Mouse (Mus musculus): Measurements from ENCODE around the gene Clrn1. TPM values are rescaled to one million over a fixed set of nuclear protein-coding genes. Genes with fewer than 3 reads are reported as not detected.

Clrn1 gene
- polyA plus RNA-seq, 1 experiment from 2014 or later: not detected

DNA sequence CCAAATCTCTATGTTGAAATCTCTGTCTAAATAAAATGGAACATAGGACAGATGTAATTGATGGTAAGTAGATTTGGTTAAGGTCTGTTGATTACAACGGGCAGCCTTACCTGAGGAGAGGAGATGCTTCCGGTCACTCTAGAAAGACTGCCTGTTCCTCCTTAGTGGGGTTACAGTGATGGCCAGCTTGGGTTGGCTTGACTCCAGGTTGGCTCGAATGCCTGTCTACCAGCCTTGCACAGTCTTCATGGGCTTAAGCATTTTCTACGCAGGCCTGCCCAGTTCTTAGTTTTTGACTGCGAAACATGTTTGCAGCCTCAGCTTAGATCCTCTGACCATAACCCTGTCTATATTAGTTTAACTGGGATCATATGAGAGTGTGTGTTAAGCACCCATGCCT lies 76.5 kb downstream of the Clrn1 start:
- no peaks in the 10 kb centered on the region for H3K36me3 ChIP-seq (ENCODE audit: control insufficient read depth, insufficient read depth)
- no peaks in the 10 kb centered on the region for H3K9me3 ChIP-seq (ENCODE audit: control insufficient read depth)
- WGBS: 91% methylated on average over 5 of the region's 5 CpGs
- no peaks in the 10 kb centered on the region for H3K27me3 ChIP-seq (replicated peaks; ENCODE audit: control insufficient read depth, insufficient read depth, low read length)
- H3K4me1 ChIP-seq (replicated peaks; ENCODE audit: control insufficient read depth, insufficient read depth, low read length): no peaks in the 10 kb centered on the region
- H3K27ac ChIP-seq (ENCODE audit: low read depth, low read length): no peak overlapping the region
- no peak overlapping the region for H3K4me2 ChIP-seq (replicated peaks; ENCODE audit: low read depth)
- no peak overlapping the region for H3K9ac ChIP-seq (ENCODE audit: low read depth, low read length)
- H3K4me3 ChIP-seq (ENCODE audit: low read depth, low read length): no peak overlapping the region
- no peak for ATAC-seq
- no peak for TF ChIP-seq CTCF (IDR thresholded peaks at IDR 0.05; ENCODE audit: low read depth)

DNA sequence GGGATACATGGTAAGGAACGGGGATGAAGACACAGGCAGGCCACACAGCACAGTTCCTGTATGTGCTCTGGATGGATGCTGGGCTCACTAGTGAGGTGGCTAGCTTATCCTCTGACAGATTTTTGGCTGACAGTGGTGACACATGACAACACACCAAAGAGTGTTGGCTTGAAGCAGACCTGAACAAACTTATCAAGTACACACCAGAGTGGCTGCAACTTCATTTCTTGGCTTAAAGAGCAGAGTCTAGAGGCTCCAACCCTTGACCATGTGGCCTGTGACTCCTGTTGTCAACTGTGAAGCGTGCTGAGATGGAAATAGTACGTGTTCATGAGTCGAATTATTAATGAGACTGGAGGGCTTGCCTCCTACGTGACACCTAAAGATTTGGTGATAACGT lies 80.4 kb downstream of the Clrn1 start:
- Histone ChIP-seq H3K4me2 (replicated peaks; ENCODE audit: low read depth) (no peak overlapping the region), H3K4me3 (ENCODE audit: low read depth, low read length) (no peak overlapping the region)
- WGBS: 84% methylated on average over 6 of the region's 6 CpGs

DNA sequence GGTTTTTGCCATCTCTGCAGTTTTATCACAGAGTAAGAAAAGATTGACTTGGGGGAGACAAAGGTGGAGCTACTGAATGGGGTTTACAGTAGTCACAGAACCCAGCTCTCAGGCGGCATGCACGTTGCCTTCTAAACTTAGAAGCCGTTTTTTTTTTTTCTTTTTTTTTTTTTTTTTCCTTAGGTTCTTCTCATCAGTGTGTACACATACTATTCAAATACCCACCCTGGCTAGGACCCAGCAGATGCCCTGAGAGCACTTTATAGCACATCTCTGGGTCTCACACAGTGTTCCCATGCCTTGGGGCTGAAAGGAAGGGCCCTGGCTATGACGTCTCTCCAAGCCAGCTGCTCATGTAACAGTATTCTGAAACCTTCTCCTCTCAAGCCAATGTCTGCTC lies 86.5 kb downstream of the Clrn1 start:
- H3K9ac ChIP-seq (ENCODE audit: low read depth, low read length): no peak overlapping the region
- no peak for ATAC-seq
- 69% methylated on average over 4 of the region's 4 CpGs for WGBS
- no peak overlapping the region for H3K4me3 ChIP-seq (ENCODE audit: low read depth, low read length)
- no peak overlapping the region for H3K4me2 ChIP-seq (replicated peaks; ENCODE audit: low read depth)
- TF ChIP-seq CTCF (IDR thresholded peaks at IDR 0.05; ENCODE audit: low read depth): no peak
- no peaks in the 10 kb centered on the region for H3K36me3 ChIP-seq (ENCODE audit: control insufficient read depth, insufficient read depth)
- no peak overlapping the region for H3K27ac ChIP-seq (ENCODE audit: low read depth, low read length)
- H3K4me1 ChIP-seq (replicated peaks; ENCODE audit: control insufficient read depth, insufficient read depth, low read length): no peaks in the 10 kb centered on the region
- no peaks in the 10 kb centered on the region for H3K27me3 ChIP-seq (replicated peaks; ENCODE audit: control insufficient read depth, insufficient read depth, low read length)
- H3K9me3 ChIP-seq (ENCODE audit: control insufficient read depth): no peaks in the 10 kb centered on the region

More for the DNA sequence above, 80.4 kb downstream of the Clrn1 start:
- H3K27ac ChIP-seq (ENCODE audit: low read depth, low read length): no peak overlapping the region
- no peaks in the 10 kb centered on the region for H3K9me3 ChIP-seq (ENCODE audit: control insufficient read depth)
- no peak for ATAC-seq
- H3K4me1 ChIP-seq (replicated peaks; ENCODE audit: control insufficient read depth, insufficient read depth, low read length): no peaks in the 10 kb centered on the region
- no peak overlapping the region for H3K9ac ChIP-seq (ENCODE audit: low read depth, low read length)
- no peaks in the 10 kb centered on the region for H3K27me3 ChIP-seq (replicated peaks; ENCODE audit: control insufficient read depth, insufficient read depth, low read length)
- no peaks in the 10 kb centered on the region for H3K36me3 ChIP-seq (ENCODE audit: control insufficient read depth, insufficient read depth)
- TF ChIP-seq CTCF (IDR thresholded peaks at IDR 0.05; ENCODE audit: low read depth): no peak

DNA sequence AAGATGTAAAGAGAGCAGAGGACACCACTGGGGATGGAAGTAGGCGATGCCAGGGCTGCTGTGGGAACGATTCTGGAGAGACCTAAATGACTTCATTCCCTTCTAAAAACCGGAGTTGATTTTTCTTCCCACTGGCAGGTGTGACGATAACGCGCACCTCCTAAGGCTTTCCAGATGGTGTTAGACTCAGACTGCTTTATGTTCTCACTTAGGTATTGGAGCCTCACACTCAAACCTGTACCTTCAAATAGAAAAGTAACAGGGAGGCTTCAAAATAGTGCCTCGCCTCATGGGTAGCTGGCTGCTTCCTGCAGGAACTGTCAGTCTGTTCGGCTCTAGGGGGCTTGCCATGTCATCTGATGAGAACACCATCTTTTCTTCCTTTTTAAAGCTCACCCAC lies 86.9 kb downstream of the Clrn1 start:
- WGBS: 88% methylated on average over 8 of the region's 8 CpGs
- no peaks in the 10 kb centered on the region for H3K27me3 ChIP-seq (replicated peaks; ENCODE audit: control insufficient read depth, insufficient read depth, low read length)
- no peak overlapping the region for H3K27ac ChIP-seq (ENCODE audit: low read depth, low read length)
- H3K9me3 ChIP-seq (ENCODE audit: control insufficient read depth): no peaks in the 10 kb centered on the region
- H3K4me3 ChIP-seq (ENCODE audit: low read depth, low read length): no peak overlapping the region
- no peak overlapping the region for H3K4me2 ChIP-seq (replicated peaks; ENCODE audit: low read depth)
- no peak for ATAC-seq
- TF ChIP-seq CTCF (IDR thresholded peaks at IDR 0.05; ENCODE audit: low read depth): no peak
- H3K36me3 ChIP-seq (ENCODE audit: control insufficient read depth, insufficient read depth): no peaks in the 10 kb centered on the region
- H3K4me1 ChIP-seq (replicated peaks; ENCODE audit: control insufficient read depth, insufficient read depth, low read length): no peaks in the 10 kb centered on the region
- H3K9ac ChIP-seq (ENCODE audit: low read depth, low read length): no peak overlapping the region

Other genes with a start within 250 kb of the Clrn1 start
- not detected in 2 replicates for gene Erich6, start 248.1 kb downstream of the Clrn1 start, polyA plus RNA-seq (2015; fragmentation: Nextera tagmentation; extraction: Ambion mirVana)
- 4.6 and 5.3 TPM in 2 replicates for gene Siah2, start 192.9 kb downstream of the Clrn1 start, polyA plus RNA-seq (2015; fragmentation: Nextera tagmentation; extraction: Ambion mirVana)
- gene Mindy4b-ps, start 63.0 kb downstream of the Clrn1 start, polyA plus RNA-seq (2015; fragmentation: Nextera tagmentation; extraction: Ambion mirVana): not detected in 2 replicates
- 0.42 TPM in 2 replicates for gene Med12l, start 120.5 kb upstream of the Clrn1 start, polyA plus RNA-seq (2015; fragmentation: Nextera tagmentation; extraction: Ambion mirVana)
- gene Gpr171, start 216.5 kb upstream of the Clrn1 start, polyA plus RNA-seq (2015; fragmentation: Nextera tagmentation; extraction: Ambion mirVana): 0.51 and 0.57 TPM in 2 replicates